Mouse (Mus musculus): ENCODE data around the gene Napa. TPM values are rescaled to one million over a fixed set of nuclear protein-coding genes. Genes with fewer than 3 reads are reported as not detected.

The Napa gene
- polyA plus RNA-seq, 1 experiment from 2014 or later, result 161 TPM

DNA sequence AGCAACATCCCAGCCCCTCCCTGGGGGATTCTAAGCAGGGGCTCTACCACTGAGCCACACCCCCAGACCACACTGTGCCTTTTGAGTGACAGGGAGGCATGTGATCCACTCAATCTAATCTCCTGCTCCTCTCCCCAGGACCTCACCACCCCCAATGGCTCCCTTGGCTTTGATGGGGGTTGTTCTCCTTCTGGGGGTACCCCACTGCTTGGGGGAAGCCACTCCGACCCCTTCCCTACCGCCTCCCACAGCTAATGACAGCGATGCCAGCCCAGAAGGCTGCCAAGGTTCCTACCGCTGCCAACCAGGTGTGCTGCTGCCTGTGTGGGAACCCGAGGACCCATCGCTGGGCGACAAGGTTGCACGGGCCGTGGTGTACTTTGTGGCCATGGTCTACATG, 35.4 kb downstream of the Napa start:
- no peak overlapping the region for H3K4me2 ChIP-seq (ENCODE audit: low read length)
- no peak for ATAC-seq (ENCODE audit: insufficient number of reproducible peaks, insufficient read depth, low FRiP score, low read depth)
- H3K27ac ChIP-seq (replicated peaks in 1 of 2; ENCODE audit: control insufficient read depth in 1 of 2, insufficient read depth in 1 of 2, low read depth in 2 of 2, low read length in 2 of 2), result no peak overlapping the region
- no peaks in the 10 kb centered on the region for H3K9me3 ChIP-seq (ENCODE audit: control insufficient read depth, low read length)
- peaks cover 15% of the 10 kb centered on the region in 2 experiments; a peak in 3 of 4 replicates for H3K4me1 ChIP-seq (ENCODE audit: control insufficient read depth in 2 of 2, insufficient read depth in 2 of 2, low read length in 2 of 2)
- no peaks in the 10 kb centered on the region for H3K27me3 ChIP-seq (ENCODE audit: control insufficient read depth, insufficient read depth, low read length)
- no peaks in the 10 kb centered on the region for H3K36me3 ChIP-seq (ENCODE audit: control insufficient read depth, insufficient read depth, low read length)
- no peak overlapping the region for H3K9ac ChIP-seq (ENCODE audit: low read length)
- WGBS, result 87% methylated on average over 9 of the region's 9 CpGs
- no peak overlapping the region for H3K4me3 ChIP-seq (ENCODE audit: control insufficient read depth in 1 of 2, insufficient read depth in 1 of 2, low read depth in 1 of 2, low read length in 2 of 2)

DNA sequence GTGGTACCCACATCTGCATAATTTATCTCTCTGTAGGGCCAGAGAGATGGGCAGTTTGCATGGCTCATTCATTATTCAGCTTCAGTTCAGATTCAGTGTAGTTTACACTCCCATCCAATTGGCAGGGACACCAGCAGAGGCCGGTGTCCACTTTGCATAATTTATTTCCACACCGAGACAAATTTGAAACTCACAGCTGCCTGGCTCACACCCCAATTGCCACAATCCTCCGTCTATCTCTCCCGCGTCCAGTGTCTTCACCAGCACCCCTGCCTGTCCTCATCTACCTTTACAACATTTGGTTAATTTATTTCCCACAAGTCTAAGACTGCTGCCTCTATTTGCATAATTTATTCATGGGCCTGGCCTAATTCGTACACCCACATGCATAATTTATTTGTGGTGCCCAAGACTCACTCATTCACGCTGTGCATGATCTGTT, 36.7 kb downstream of the Napa start:
- ATAC-seq (ENCODE audit: insufficient number of reproducible peaks, insufficient read depth, low FRiP score, low read depth), result no peak
- 69% methylated on average over 7 of the region's 7 CpGs for WGBS
- Histone ChIP-seq H3K4me2 (ENCODE audit: low read length) (no peak overlapping the region), H3K9ac (ENCODE audit: low read length) (no peak overlapping the region), H3K27ac (replicated peaks in 1 of 2; ENCODE audit: control insufficient read depth in 1 of 2, insufficient read depth in 1 of 2, low read depth in 2 of 2, low read length in 2 of 2) (no peak overlapping the region), H3K36me3 (ENCODE audit: control insufficient read depth, insufficient read depth, low read length) (no peaks in the 10 kb centered on the region), H3K9me3 (ENCODE audit: control insufficient read depth, low read length) (no peaks in the 10 kb centered on the region), H3K4me1 (ENCODE audit: control insufficient read depth in 2 of 2, insufficient read depth in 2 of 2, low read length in 2 of 2) (peaks cover 6% of the 10 kb centered on the region in 2 experiments; a peak in 3 of 4 replicates), H3K27me3 (ENCODE audit: control insufficient read depth, insufficient read depth, low read length) (no peaks in the 10 kb centered on the region), H3K4me3 (ENCODE audit: control insufficient read depth in 1 of 2, insufficient read depth in 1 of 2, low read depth in 1 of 2, low read length in 2 of 2) (no peak overlapping the region)

GRCm38 (mm10) chr7:16146489-16147410, 48.5 kb downstream of the Napa start:
- 27% methylated on average over 27 of the region's 27 CpGs for WGBS
- Histone ChIP-seq H3K36me3 (ENCODE audit: control insufficient read depth, insufficient read depth, low read length) (no peaks in the 10 kb centered on the region), H3K4me1 (ENCODE audit: control insufficient read depth in 2 of 2, insufficient read depth in 2 of 2, low read length in 2 of 2) (no peaks in the 10 kb centered on the region), H3K4me2 (ENCODE audit: low read length) (no peak overlapping the region), H3K27ac (replicated peaks in 1 of 2; ENCODE audit: control insufficient read depth in 1 of 2, insufficient read depth in 1 of 2, low read depth in 2 of 2, low read length in 2 of 2) (no peak overlapping the region), H3K9me3 (ENCODE audit: control insufficient read depth, low read length) (no peaks in the 10 kb centered on the region), H3K9ac (ENCODE audit: low read length) (no peak overlapping the region), H3K27me3 (ENCODE audit: control insufficient read depth, insufficient read depth, low read length) (peaks cover 27% of the 10 kb centered on the region), H3K4me3 (ENCODE audit: control insufficient read depth in 1 of 2, insufficient read depth in 1 of 2, low read depth in 1 of 2, low read length in 2 of 2) (no peak overlapping the region)
- ATAC-seq (ENCODE audit: insufficient number of reproducible peaks, insufficient read depth, low FRiP score, low read depth), result no peak

GRCm38 (mm10) chr7:16147643-16148042, 49.4 kb downstream of the Napa start:
- H3K4me1 ChIP-seq (ENCODE audit: control insufficient read depth in 2 of 2, insufficient read depth in 2 of 2, low read length in 2 of 2), result no peaks in the 10 kb centered on the region
- H3K4me2 ChIP-seq (ENCODE audit: low read length), result no peak overlapping the region
- H3K27me3 ChIP-seq (ENCODE audit: control insufficient read depth, insufficient read depth, low read length), result peaks cover 27% of the 10 kb centered on the region
- H3K36me3 ChIP-seq (ENCODE audit: control insufficient read depth, insufficient read depth, low read length), result no peaks in the 10 kb centered on the region
- WGBS, result 9% methylated on average over 15 of the region's 15 CpGs
- ATAC-seq (ENCODE audit: insufficient number of reproducible peaks, insufficient read depth, low FRiP score, low read depth), result no peak
- H3K9me3 ChIP-seq (ENCODE audit: control insufficient read depth, low read length), result no peaks in the 10 kb centered on the region
- H3K9ac ChIP-seq (ENCODE audit: low read length), result no peak overlapping the region
- no peak overlapping the region for H3K27ac ChIP-seq (replicated peaks in 1 of 2; ENCODE audit: control insufficient read depth in 1 of 2, insufficient read depth in 1 of 2, low read depth in 2 of 2, low read length in 2 of 2)
- H3K4me3 ChIP-seq (ENCODE audit: control insufficient read depth in 1 of 2, insufficient read depth in 1 of 2, low read depth in 1 of 2, low read length in 2 of 2), result no peak overlapping the region

DNA sequence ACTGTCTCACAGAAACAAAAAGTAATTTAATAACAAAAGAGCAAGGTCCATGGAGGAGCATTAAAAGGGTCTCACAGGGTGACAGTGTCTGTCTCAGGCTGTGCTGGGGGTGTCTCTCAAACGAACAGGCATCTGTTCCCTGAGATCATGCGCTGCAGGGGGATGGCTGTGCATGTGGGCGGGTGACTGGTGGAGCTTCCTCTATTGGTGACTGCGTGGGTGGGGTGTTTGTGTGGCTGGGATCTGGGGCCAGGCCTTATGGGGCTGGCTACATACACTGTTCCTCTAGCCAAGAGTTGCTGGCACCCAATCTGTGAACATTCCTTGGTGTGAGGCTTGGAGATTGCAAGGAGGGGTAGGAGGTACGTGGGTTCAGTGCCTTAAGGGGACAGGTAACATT, 51.0 kb downstream of the Napa start:
- no peak for ATAC-seq (ENCODE audit: insufficient number of reproducible peaks, insufficient read depth, low FRiP score, low read depth)
- 65% methylated on average over 5 of the region's 5 CpGs for WGBS

GRCm38 (mm10) chr7:16150191-16151145, 52.2 kb downstream of the Napa start:
- H3K36me3 ChIP-seq (ENCODE audit: control insufficient read depth, insufficient read depth, low read length), result no peaks in the 10 kb centered on the region
- no peak overlapping the region for H3K4me3 ChIP-seq (ENCODE audit: control insufficient read depth in 1 of 2, insufficient read depth in 1 of 2, low read depth in 1 of 2, low read length in 2 of 2)
- 72% methylated on average over 9 of the region's 9 CpGs for WGBS
- no peak overlapping the region for H3K9ac ChIP-seq (ENCODE audit: low read length)
- no peak for ATAC-seq (ENCODE audit: insufficient number of reproducible peaks, insufficient read depth, low FRiP score, low read depth)
- peaks cover 2 to 5% of the 10 kb centered on the region in 2 experiments; a peak in 2 of 4 replicates for H3K4me1 ChIP-seq (ENCODE audit: control insufficient read depth in 2 of 2, insufficient read depth in 2 of 2, low read length in 2 of 2)
- no peak overlapping the region for H3K4me2 ChIP-seq (ENCODE audit: low read length)
- no peaks in the 10 kb centered on the region for H3K9me3 ChIP-seq (ENCODE audit: control insufficient read depth, low read length)
- no peak overlapping the region for H3K27ac ChIP-seq (replicated peaks in 1 of 2; ENCODE audit: control insufficient read depth in 1 of 2, insufficient read depth in 1 of 2, low read depth in 2 of 2, low read length in 2 of 2)
- peaks cover 27% of the 10 kb centered on the region for H3K27me3 ChIP-seq (ENCODE audit: control insufficient read depth, insufficient read depth, low read length)

More for the DNA sequence above, 51.0 kb downstream of the Napa start:
- Histone ChIP-seq H3K4me3 (ENCODE audit: control insufficient read depth in 1 of 2, insufficient read depth in 1 of 2, low read depth in 1 of 2, low read length in 2 of 2) (no peak overlapping the region), H3K27me3 (ENCODE audit: control insufficient read depth, insufficient read depth, low read length) (peaks cover 27% of the 10 kb centered on the region), H3K9ac (ENCODE audit: low read length) (no peak overlapping the region), H3K36me3 (ENCODE audit: control insufficient read depth, insufficient read depth, low read length) (no peaks in the 10 kb centered on the region), H3K9me3 (ENCODE audit: control insufficient read depth, low read length) (no peaks in the 10 kb centered on the region), H3K27ac (replicated peaks in 1 of 2; ENCODE audit: control insufficient read depth in 1 of 2, insufficient read depth in 1 of 2, low read depth in 2 of 2, low read length in 2 of 2) (no peak overlapping the region), H3K4me2 (ENCODE audit: low read length) (no peak overlapping the region), H3K4me1 (ENCODE audit: control insufficient read depth in 2 of 2, insufficient read depth in 2 of 2, low read length in 2 of 2) (no peaks in the 10 kb centered on the region)

- no peak for ATAC-seq (ENCODE audit: insufficient number of reproducible peaks, insufficient read depth, low FRiP score, low read depth)
- Histone ChIP-seq H3K27ac (replicated peaks in 1 of 2; ENCODE audit: control insufficient read depth in 1 of 2, insufficient read depth in 1 of 2, low read depth in 2 of 2, low read length in 2 of 2) (no peak overlapping the region), H3K36me3 (ENCODE audit: control insufficient read depth, insufficient read depth, low read length) (no peaks in the 10 kb centered on the region), H3K9me3 (ENCODE audit: control insufficient read depth, low read length) (no peaks in the 10 kb centered on the region), H3K27me3 (ENCODE audit: control insufficient read depth, insufficient read depth, low read length) (peaks cover 11% of the 10 kb centered on the region), H3K4me1 (ENCODE audit: control insufficient read depth in 2 of 2, insufficient read depth in 2 of 2, low read length in 2 of 2) (peaks cover 3 to 18% of the 10 kb centered on the region in 2 experiments), H3K9ac (ENCODE audit: low read length) (no peak overlapping the region), H3K4me3 (ENCODE audit: control insufficient read depth in 1 of 2, insufficient read depth in 1 of 2, low read depth in 1 of 2, low read length in 2 of 2) (no peak overlapping the region), H3K4me2 (ENCODE audit: low read length) (no peak overlapping the region)
- 18% methylated on average over 9 of the region's 10 CpGs for WGBS
Measured at GRCm38 (mm10) chr7:16153522-16153921, 55.3 kb downstream of the Napa start.

Measured in heart, embryonic 14.5 days (tissue).